Mouse (Mus musculus): ENCODE data around the gene Acbd5. TPM values are rescaled to one million over a fixed set of nuclear protein-coding genes. Genes with fewer than 3 reads are reported as not detected.

Gene Acbd5
- polyA plus RNA-seq (2012; fragmentation: generic; extraction: Trizol): 1 to 10 TPM in 1 of 2 experiments, under 1 TPM in 1; 0.27 to 3.1 TPM

GRCm38 (mm10) chr2:23067552-23068369, at the start of gene Acbd5:
TSS of gene Acbd5 (plus strand) at chr2:23068167.

DNA sequence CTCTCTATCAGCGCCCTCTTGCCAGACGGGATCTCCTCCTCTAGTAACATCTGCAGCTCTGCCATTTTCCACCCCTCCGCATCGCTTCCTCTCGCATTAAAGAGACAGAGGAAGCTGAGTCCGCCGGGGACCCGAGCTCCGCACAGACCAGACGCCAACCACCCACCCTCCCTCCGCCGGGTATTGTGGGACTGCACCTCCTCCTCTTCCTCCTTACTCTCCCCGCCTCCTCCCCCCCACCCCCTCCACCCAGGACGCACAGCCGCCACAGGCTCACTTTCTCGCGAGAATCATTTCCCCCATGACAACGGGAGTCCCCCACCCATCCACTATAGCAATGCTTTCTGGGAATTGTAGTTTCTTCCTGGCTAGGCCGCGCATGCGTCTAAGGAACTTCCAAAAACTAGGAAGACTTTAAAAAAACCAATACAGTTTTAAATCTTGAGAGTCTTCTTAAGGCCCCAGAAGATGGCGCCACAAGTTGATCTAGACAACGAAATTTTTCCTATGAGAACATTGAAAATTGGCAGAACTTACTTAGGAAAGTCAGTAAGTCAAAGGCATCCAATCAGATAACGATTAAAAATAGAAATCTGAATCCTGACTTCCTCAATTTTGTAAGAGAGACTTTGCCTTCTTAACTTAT, 27.8 kb upstream of the Acbd5 start, which contains the start of gene Abi1:
Gene Abi1 (minus strand): TSS at position 241 of the 646 bp plus-strand sequence.

DNA sequence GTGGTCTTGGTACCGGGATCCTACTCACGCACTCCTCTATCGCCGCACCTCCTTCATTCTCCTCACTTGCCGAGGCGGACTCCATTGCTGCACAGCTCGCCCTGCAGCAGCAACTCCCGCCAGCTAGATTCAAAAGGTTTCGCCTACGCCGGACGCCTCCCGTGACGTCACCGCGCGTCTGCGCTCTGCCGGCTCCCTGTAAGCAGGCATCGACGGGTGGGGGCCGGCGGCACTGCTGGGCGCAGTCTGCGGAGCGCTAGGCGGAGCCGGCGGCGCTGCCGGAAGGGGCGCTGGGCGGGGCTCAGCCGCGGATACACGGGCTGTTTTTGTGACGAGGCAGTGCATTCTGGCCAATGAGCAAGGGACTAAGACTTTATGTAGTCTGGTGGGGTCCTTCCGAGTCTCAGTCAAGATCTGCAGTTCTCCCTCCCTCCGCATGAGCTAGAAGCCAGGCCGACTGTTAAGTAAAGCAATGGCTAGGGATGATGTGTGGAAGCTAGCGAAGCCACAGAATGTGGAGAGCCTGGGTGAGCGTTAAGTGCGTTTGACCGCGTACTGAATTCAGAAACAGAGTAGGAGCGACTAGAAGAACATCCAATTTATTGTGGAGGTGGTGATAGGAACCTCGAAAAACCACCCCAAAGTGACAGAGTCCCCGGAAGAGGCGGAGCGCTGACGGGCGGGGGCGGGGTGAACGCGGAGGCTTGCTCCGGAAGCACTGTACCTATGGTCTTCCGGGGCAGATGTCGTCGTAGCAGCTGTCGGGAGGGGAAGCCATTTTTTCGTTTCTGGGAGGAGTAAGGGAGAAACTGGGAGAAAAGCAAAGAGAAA, 88.0 kb downstream of the Acbd5 start, which contains the start of the genes Mastl and Yme1l1:
Gene Mastl (minus strand): TSS at position 248 of the 831 bp plus-strand sequence.
Gene Yme1l1 (plus strand): TSS at position 593 of the 831 bp plus-strand sequence.

Other genes with a start within 250 kb of the Acbd5 start
- 1 to 10 TPM in 1 of 2 experiments, under 1 TPM in 1; 0.94 to 2.2 TPM for gene Pdss1, start 172.6 kb upstream of the Acbd5 start, polyA plus RNA-seq (2012; fragmentation: generic; extraction: Trizol)
- 10 to 100 TPM in 1 of 2 experiments, 1 to 10 TPM in 1; 2.3 to 15.6 TPM for gene Abi1, start 27.9 kb upstream of the Acbd5 start, polyA plus RNA-seq (2012; fragmentation: generic; extraction: Trizol)
- gene Mastl, start 87.9 kb downstream of the Acbd5 start, polyA plus RNA-seq (2012; fragmentation: generic; extraction: Trizol): 1 to 10 TPM in 1 of 2 experiments, under 1 TPM in 1; 0.15 to 1.2 TPM
- 1 to 10 TPM in 1 of 2 experiments, under 1 TPM in 1; 0.56 to 5.7 TPM for gene Yme1l1, start 88.2 kb downstream of the Acbd5 start, polyA plus RNA-seq (2012; fragmentation: generic; extraction: Trizol)
- not detected for gene 4931423N10Rik, start 139.3 kb downstream of the Acbd5 start, polyA plus RNA-seq (2012; fragmentation: generic; extraction: Trizol)